Mouse (Mus musculus) G1E (cell line): Measurements from ENCODE around the gene Tubal3.

ENCODE experiments used
- CTCF ChIP-seq: IDR thresholded peaks from 2 replicates; pipeline ENCODE4 v1.5.1; 2012; ENCODE audit warnings: low read depth, low read length, inconsistent platforms, mixed read lengths
- GATA1 ChIP-seq: IDR thresholded peaks from 2 replicates; pipeline ENCODE4 v1.6.1; 2012; ENCODE audit warnings: borderline replicate concordance, low read length, inconsistent platforms, mixed read lengths
- POLR2AphosphoS5 ChIP-seq: IDR thresholded peaks from 2 replicates; pipeline ENCODE4 v1.6.1; 2012; ENCODE audit warnings: low read depth, low read length, inconsistent platforms; ENCODE audit not compliant: insufficient replicate concordance

- no peak for TF ChIP-seq CTCF
- TF ChIP-seq GATA1 = no peak
- TF ChIP-seq POLR2AphosphoS5 = no peak
Measured at GRCm38 (mm10) chr13:3894549-3894948, 23.5 kb upstream of the Tubal3 start.
